Mouse (Mus musculus) T-helper 2 cell (primary cell): Measurements from ENCODE around the gene Fbxw27.
"Not testable (repeated sequence)": the region's sequence is repeated elsewhere in the genome, so short reads cannot be mapped to it uniquely, and the experiment has no call there.

Experiments
- in situ Hi-C: fragments of 300-600 bp; cut with MboI, MseI; formaldehyde crosslinking; loops from one replicate; pipeline ENCODE4 v1.15.1; 2025; ENCODE audit warnings: high pct_unique_total_duplicates

Gene Fbxw27

GRCm38 (mm10) chr9:109790570-109790969 is at the start of gene Fbxw27:
Gene Fbxw27 (minus strand): TSS chr9:109790670.
- in situ Hi-C loops = not testable (repeated sequence)

DNA sequence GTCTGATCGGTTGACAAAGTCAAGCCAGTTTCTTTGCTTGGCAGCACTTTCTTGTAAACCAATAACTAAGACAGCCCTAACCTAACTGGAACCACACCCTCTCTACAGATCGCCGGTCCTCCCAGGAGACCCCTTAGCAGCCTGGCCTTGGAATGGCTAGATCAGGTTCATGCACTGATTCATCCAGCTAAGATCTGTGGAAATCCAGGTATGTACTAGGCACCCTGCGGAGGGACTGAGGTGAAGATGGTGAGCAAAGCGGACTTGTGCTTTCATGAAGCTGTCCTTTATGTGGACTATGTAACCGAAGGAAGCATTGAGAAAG is 42.6 kb upstream of the Fbxw27 start:
- in situ Hi-C loops = no loop called here

DNA sequence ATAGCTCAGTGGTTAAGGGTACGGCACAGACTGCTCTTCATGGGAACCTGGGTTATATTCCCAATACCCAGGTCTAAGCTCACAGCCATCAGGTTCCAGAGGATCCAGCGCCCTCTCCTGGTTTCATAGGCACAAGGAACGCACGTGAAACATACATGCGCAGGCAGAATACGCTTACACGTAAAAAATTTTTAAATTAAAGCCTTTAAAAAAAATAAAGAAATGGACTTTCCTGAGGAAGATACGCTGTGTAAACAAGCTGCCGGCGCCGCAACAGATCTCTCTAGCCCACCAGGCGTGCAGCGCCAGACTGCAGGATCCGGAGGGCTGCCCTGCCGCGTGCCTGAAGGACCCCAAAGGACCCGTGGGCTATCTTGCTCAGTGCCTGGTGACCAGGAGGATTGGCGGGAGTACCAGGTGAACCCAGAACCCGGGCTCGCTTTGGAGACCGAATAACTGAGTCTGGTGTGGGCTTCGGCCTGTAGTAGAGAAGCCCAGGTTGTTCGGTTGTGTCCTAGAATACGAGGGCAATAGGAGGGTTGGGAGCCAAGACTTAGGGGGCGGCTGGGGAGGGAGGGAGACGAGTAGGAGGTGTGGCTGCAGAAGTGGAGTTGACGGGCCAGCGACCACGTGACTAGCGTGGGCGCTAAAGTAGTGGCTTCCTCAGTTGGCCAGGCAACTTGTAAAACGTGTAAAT is 42.1 kb upstream of the Fbxw27 start, which contains the start of gene Nme6:
Gene Nme6, plus strand, starts transcription at position 359 of the 697 bp plus-strand sequence.
- in situ Hi-C loops = no loop called here

- in situ Hi-C loops = no loop called here
Observed at GRCm38 (mm10) chr9:109826181-109826580, 35.7 kb upstream of the Fbxw27 start.

DNA sequence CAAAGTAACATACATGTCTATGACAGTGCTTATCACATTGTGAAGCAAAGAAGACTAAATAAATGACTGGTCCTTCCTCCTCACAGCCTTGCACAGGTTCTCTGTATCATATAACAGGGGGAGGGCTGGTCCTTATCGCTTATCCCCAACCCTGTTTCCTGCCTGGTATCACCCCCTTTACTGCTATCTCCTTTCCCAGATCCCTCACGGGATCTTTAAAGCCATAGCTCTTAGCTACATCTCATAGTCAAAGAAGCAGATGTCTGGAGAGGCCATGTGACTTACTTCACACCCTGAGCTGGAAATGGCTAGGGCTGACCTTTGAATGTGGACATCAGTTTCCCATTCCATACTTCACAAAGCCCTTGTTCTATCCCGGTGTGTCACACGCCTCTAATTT is 35.3 kb upstream of the Fbxw27 start:
- in situ Hi-C loops = no loop called here

DNA sequence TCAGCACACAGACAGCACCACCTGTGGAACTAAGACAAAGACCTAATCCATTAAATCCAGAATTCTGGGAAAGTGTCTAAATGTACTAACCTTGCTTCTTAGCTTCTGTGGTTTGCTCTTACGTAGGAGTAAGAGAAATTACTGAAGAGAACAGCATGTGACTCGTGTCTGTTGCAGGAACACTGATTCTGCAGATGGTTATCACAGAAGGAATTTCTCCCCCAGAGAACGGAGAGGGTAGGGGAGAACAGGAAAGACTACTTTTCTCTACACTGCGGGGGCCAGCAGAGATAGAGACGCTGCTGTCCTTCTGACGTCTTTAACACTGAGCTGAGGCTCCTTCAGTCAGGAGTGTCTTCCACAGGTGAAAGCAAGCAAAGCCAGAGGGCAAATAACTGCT is 25.9 kb upstream of the Fbxw27 start:
- in situ Hi-C loops = no loop called here

- in situ Hi-C loops = no loop called here
Observed at GRCm38 (mm10) chr9:109813424-109813823, 23.0 kb upstream of the Fbxw27 start.

GRCm38 (mm10) chr9:109811980-109812379 is 21.5 kb upstream of the Fbxw27 start, which contains the start of gene Spink8:
Gene Spink8 (plus strand): TSS chr9:109812280.
- in situ Hi-C loops = no loop called here

GRCm38 (mm10) chr9:109807898-109808297 is 17.4 kb upstream of the Fbxw27 start:
- in situ Hi-C loops = no loop called here

DNA sequence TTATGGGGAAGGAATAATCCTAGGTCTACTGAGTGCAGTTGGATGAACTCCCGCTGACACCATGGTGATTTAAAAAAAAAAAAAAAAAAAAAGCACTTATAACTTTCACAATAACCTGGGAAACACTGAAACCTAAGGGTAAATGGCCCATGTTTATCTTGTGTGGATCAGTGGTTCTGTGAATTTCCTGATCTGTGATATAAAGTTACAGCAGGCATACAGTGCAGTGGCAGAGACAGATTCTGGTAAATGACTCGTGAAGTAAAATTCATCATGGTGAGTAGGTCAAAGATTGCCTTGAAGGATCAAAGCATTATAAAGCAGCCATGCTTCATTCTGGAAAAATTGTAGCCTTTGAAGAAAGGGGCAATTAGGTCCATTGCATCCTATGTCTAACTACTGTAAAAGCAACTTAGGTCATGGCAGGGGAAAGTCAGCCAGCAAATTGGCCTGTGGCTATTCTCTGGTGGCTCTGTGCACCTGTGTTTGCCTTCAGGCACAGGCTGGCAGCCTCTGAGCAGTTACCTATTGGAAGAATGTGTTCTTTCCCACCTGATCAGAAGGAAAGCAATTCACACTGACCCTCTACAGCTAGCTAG is 16.3 kb upstream of the Fbxw27 start:
- in situ Hi-C loops = no loop called here

DNA sequence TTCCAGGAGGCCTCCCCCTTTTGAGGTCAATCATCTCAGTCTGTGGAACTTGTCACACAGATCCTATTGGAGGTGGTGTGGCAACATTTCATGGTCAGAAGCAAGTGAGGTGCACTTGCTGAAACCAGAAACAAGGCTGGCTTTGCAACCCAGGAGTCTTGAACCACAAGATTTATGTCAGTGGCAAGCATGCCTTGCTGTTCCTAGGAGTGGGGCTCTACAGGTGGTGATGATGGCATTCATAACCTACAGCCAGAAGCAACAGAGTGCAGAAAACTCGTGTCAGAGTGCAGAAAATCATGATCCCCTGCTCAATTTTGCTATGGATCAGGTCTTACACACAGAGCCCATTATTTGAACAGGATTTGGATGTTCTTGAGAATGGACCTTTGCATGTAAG is 15.8 kb upstream of the Fbxw27 start:
- in situ Hi-C loops = no loop called here

DNA sequence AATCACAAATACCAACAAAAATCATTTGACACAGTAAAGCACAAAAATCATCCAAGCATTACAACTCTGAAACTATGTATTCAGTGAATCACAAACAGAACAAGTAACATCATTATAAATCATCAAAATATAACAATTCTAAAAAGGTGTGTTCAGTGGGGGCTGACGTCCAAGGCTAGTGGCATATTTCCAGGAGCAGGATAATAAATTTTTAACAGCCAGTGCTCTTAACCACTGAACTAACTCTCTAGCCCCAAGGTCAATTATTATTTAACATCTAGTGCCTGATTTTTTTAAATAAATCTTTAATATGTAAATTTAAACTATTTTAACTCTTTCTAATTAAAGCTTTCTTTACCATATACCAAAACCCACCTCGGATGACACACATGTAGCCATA is 15.1 kb upstream of the Fbxw27 start:
- in situ Hi-C loops = not testable (repeated sequence)

- in situ Hi-C loops = no loop called here
Observed at GRCm38 (mm10) chr9:109798051-109798450, 7.6 kb upstream of the Fbxw27 start.

DNA sequence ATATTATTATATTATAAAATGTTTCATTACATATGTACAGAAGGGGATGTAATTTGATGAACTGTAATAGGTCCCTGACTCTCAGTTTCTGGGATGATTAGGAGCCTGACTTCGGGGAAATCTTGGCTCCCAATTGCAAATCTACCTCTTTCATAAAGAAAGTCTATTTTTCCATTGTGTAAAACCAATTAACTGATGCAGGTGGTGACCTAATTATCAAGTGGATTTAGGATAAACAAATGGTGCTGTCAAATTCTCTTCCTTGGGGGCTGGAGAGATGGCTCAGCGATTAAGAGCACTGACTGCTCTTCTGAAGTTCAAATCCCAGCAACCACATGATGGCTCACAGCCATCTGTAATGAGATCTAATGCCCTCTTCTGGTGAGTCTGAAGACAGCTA is 5.3 kb upstream of the Fbxw27 start:
- in situ Hi-C loops = no loop called here

DNA sequence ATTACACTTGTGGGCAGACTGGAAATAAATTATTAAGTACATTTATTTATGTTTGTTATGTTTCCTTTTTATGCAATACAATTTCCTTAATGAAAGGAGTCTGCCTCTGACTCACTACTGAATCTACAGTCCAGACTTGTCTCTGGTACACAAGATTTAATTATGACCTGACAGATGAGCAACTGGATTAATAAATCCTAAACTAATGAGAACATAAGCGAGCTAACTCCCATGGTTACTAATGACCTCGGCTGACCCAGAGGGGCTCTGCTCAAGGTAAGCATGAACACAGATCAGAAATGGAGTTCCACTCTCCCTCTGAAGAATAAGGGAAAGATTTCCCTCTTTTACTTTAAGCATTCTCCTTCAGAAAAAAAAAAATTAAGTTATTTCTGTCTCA is 4.8 kb upstream of the Fbxw27 start:
- in situ Hi-C loops = no loop called here

DNA sequence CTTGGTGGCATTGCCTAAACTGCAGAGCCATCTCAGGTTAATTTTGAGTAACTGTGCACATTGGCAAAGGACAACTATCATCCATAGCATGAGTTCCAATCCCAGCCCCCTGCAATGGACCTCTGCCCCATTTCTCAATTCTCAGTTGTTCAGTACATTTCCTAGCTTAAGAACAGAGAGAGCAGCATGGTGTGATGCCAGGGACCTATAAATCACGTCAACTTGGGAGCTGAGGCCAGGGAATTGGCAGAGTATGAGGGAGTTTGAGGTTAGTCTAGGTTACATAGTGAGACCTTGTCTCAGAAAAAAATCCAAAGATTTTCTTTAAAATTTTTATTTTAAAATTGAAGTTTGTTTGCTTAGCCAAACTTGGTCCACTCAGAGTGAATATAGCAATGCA is 23.6 kb downstream of the Fbxw27 start:
- in situ Hi-C loops = not testable (repeated sequence)

DNA sequence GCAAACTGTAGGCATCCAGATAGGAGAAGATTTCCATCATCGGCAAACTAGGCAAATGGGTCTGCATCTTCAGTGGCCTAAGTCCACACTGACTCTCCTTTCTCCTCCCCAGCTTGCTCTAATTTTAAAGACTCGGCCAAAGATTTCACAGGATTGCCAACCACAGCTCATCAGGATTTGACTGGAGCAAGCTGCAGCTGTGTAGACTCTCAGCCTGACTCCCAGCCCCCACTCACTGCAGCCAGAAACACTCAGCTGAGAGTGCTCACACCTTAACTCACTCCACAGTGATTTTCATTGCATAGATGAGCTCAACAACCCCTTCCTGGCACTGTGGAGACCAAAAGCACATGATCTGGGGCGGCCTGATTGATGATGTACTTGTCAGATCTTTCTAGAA is 44.5 kb downstream of the Fbxw27 start, which contains the start of gene Fbxw26:
Gene Fbxw26, minus strand, starts transcription at position 101 of the 400 bp plus-strand sequence.
- in situ Hi-C loops = not testable (repeated sequence)
